Mouse (Mus musculus) forebrain, embryonic 11.5 days (tissue): ENCODE data around the gene Fhit. TPM values are rescaled to one million over a fixed set of nuclear protein-coding genes. Genes with fewer than 3 reads are reported as not detected.
A peak's percentile ranks its signal among the peaks of the same experiment; 100 is the strongest.

Experiments
- ATAC-seq: fragments of 200-750 bp; cut with Nextera tagmentation; replicated peaks from 2 replicates; pipeline ENCODE4 v1.8.0; 2017; ENCODE audit warnings: moderate TSS enrichment; ENCODE audit not compliant: low FRiP score
- DNase-seq: peaks from one replicate; pipeline ENCODE4 v3.0.0-alpha.2; 2017; ENCODE audit warnings: low spot score
- H3K27ac ChIP-seq: fragments of 300-500 bp; sonication (generic); 2 replicates; pipeline ENCODE4 v1.5.1; 2014; ENCODE audit warnings: low read depth, low read length
- H3K27me3 ChIP-seq: fragments of 300-500 bp; sonication (generic); 2 replicates; pipeline ENCODE4 v1.6.1; 2014; ENCODE audit warnings: mild to moderate bottlenecking, low read length, mixed read lengths; ENCODE audit not compliant: control insufficient read depth, insufficient read depth
- H3K36me3 ChIP-seq: fragments of 300-500 bp; sonication (generic); 2 replicates; pipeline ENCODE4 v1.6.1; 2014; ENCODE audit warnings: mild to moderate bottlenecking, low read length, moderate library complexity, mixed read lengths; ENCODE audit not compliant: control insufficient read depth, insufficient read depth
- H3K4me1 ChIP-seq: fragments of 300-500 bp; sonication (generic); replicated peaks from 2 replicates; pipeline ENCODE4 v1.6.1; 2014; ENCODE audit warnings: low read length, mixed read lengths; ENCODE audit not compliant: control insufficient read depth, insufficient read depth
- H3K4me2 ChIP-seq: fragments of 300-500 bp; sonication (generic); 2 replicates; pipeline ENCODE4 v1.6.1; 2014; ENCODE audit warnings: low read depth, mild to moderate bottlenecking, low read length, moderate library complexity, mixed read lengths; ENCODE audit not compliant: severe bottlenecking
- H3K4me3 ChIP-seq: fragments of 300-500 bp; sonication (generic); 2 replicates; pipeline ENCODE4 v1.5.1; 2014; ENCODE audit warnings: low read depth, low read length
- H3K9ac ChIP-seq: fragments of 300-500 bp; sonication (generic); 2 replicates; pipeline ENCODE4 v1.6.1; 2014; ENCODE audit warnings: low read length
- H3K9me3 ChIP-seq: fragments of 300-500 bp; sonication (generic); 2 replicates; pipeline ENCODE4 v1.6.1; 2016; ENCODE audit warnings: low read length, mixed read lengths; ENCODE audit not compliant: control insufficient read depth
- WGBS: fragments of 180-500 bp; shearing (Covaris S2); extraction: QIAGEN DNeasy Blood & Tissue Kit; methylation state at CpG from one replicate; pipeline ENCODE4 v1.1.7; 2014; 5-methylcytosine and 5-hydroxymethylcytosine counted together
- polyA plus RNA-seq: library from polyadenylated mRNA; unstranded; fragments of >200 nt; fragmentation: Nextera tagmentation; extraction: Ambion mirVana; gene quantifications from 2 replicates; pipeline ENCODE4 v1.2.1, GENCODE M21; 2014

The Fhit gene
- polyA plus RNA-seq, 1 experiment from 2014 or later: 2.2 TPM

DNA sequence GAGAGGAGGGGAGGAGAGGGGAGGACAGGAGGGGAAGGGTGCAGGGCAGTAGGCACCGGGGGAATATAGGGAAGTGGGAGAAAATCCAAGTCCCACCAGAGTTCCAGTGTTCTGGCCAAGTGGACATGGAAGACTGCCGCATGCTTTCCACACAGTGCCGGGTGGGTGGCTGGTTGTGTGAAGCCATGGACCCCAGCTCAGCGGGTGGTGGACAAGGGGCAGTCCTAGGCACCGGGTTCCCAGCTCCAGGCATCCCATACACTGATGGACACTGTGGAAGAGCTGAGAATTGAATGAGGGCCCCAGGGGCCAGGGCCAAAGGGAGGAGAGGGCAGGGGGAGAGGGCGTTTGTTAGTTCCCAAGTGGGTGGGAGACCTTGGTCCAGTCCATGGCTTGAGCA lies 1123.8 kb downstream of the Fhit start:
- 89% methylated on average over 6 of the region's 6 CpGs for WGBS
- no peaks in the 10 kb centered on the region for H3K27me3 ChIP-seq

DNA sequence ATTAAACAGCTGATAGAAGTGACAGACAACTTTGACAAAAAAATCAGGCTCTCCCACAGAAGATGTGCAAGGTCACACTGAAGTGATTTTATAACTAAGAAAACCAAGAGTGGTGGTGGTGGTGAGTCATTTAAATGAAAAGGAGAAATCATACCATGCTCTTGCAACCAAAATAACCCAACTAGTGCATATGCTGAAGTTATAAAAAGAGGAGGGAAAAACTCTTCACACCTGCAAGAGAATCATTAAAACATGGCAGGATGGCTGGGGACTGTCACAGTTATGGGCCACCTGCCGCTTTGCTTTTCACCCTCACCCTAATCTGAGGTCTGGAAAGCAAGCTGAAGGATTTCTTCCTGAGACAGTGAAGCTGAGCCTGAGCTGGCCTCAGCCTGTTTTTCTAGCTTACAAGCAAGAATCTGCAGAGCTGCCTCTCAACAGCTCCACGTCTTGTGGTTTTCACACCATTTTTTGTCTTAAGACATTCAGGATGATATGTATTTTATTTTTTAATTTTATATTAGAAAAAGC lies 1125.1 kb downstream of the Fhit start:
- Histone ChIP-seq H3K27ac (no peak overlapping the region), H3K9ac (no peak overlapping the region), H3K4me1 (no peaks in the 10 kb centered on the region), H3K9me3 (no peaks in the 10 kb centered on the region), H3K27me3 (no peaks in the 10 kb centered on the region), H3K4me3 (no peak overlapping the region), H3K36me3 (no peaks in the 10 kb centered on the region), H3K4me2 (no peak overlapping the region)
- WGBS: 77% methylated on average over 2 of the region's 2 CpGs
- DNase-seq: no peak
- ATAC-seq: no peak

More for the DNA sequence above, 1123.8 kb downstream of the Fhit start:
- no peak overlapping the region for H3K4me2 ChIP-seq
- H3K36me3 ChIP-seq: no peaks in the 10 kb centered on the region
- no peaks in the 10 kb centered on the region for H3K9me3 ChIP-seq
- ATAC-seq: no peak
- no peak overlapping the region for H3K9ac ChIP-seq
- no peak for DNase-seq
- no peaks in the 10 kb centered on the region for H3K4me1 ChIP-seq
- H3K4me3 ChIP-seq: no peak overlapping the region
- no peak overlapping the region for H3K27ac ChIP-seq

DNA sequence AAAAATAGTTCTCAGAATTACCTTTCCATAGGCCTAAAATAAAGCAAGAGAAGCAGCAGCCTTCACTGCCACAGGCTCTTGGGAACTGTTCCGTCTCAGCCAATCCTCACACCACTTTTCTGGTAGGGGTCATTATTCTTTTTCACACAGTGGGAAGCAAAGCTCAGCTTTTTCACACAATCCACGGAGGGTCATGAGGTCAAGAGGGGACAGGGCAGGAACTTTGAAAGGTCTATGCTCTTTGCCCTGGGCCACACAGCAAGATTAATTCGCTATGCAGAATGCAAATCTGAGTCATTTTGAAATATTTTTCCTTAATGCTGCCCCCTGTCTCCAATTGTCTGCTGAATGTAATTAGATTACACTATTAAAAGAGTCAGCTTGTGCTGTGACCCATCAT lies 1126.2 kb downstream of the Fhit start:
- Histone ChIP-seq H3K9me3 (no peaks in the 10 kb centered on the region), H3K4me2 (no peak overlapping the region), H3K4me3 (no peak overlapping the region), H3K36me3 (no peaks in the 10 kb centered on the region), H3K27ac (no peak overlapping the region), H3K4me1 (no peaks in the 10 kb centered on the region), H3K9ac (no peak overlapping the region), H3K27me3 (no peaks in the 10 kb centered on the region)
- DNase-seq (no peak), ATAC-seq (0 out of 2 replicates have a peak, but pooled peaks have one; percentile 33)
- 6% methylated on average over 3 of the region's 3 CpGs for WGBS

DNA sequence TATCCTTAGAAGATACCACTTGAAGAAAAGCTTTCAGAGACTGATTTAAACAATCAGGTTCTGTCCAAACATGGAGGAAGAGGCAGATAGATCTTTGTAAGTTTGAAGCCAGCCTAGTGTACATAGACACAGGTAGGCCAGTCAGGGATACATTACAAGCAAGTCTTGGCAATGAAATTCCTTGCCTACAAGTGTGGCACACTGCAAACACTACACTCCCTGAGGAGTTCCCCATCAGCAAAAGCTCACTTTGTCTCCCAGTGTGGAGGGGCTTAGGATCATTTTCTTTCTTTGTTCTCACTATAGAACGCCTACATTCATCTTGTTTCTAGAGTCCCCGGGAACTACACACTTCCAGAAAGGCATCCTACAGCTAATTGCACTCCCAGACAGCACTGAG lies 1126.6 kb downstream of the Fhit start:
- H3K36me3 ChIP-seq: no peaks in the 10 kb centered on the region
- no peaks in the 10 kb centered on the region for H3K4me1 ChIP-seq
- no peak overlapping the region for H3K27ac ChIP-seq
- H3K9ac ChIP-seq: no peak overlapping the region
- H3K4me2 ChIP-seq: no peak overlapping the region
- WGBS: 7% methylated on average over 2 of the region's 2 CpGs
- no peak overlapping the region for H3K4me3 ChIP-seq
- H3K27me3 ChIP-seq: no peaks in the 10 kb centered on the region
- ATAC-seq (no peak), DNase-seq (no peak)
- H3K9me3 ChIP-seq: no peaks in the 10 kb centered on the region

DNA sequence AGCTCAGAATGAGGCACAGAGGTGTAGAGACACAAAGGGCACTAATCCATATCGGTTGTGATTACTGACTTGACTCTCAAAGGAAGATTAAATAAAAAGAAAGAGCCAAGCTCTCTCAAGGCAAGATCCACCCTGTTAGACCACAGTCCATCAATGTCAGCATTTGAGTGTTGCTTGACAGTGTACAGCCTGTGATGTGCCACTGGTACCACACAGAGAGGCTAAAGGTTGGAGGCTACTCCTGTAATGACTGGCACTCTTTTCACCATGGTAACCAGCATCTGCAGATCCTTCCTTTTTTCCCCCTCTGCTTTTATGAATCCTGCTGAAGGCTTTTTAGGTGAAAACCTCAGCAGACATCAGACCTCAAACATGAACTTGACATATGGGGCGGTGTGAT lies 1138.5 kb downstream of the Fhit start:
- no peaks in the 10 kb centered on the region for H3K9me3 ChIP-seq
- no peak overlapping the region for H3K9ac ChIP-seq
- H3K36me3 ChIP-seq: no peaks in the 10 kb centered on the region
- no peaks in the 10 kb centered on the region for H3K4me1 ChIP-seq
- H3K27ac ChIP-seq: no peak overlapping the region
- no peaks in the 10 kb centered on the region for H3K27me3 ChIP-seq
- H3K4me2 ChIP-seq: no peak overlapping the region
- no peak overlapping the region for H3K4me3 ChIP-seq
- ATAC-seq (no peak), DNase-seq (no peak)
- WGBS: 75% methylated on average over 2 of the region's 2 CpGs

DNA sequence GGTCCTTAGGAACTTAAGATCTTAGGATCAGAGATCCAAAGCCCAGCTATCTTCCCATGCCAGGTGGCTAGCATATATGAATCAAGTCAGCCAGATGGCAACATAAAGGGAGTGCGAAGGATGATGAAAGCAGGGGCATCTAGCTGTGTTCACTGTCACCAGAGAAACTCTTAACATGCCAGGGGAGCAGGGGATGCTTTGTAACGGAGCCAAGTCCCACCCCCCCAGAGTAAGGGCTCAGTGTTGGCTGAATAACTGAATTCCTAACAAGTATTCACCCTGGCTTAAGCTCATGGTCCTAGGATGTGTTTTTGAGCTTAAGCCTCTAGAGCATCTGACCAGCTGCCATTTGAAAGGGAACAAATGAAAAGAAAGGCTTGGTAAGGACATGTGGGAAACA lies 1139.5 kb downstream of the Fhit start:
- H3K4me3 ChIP-seq: no peak overlapping the region
- H3K36me3 ChIP-seq: no peaks in the 10 kb centered on the region
- H3K9ac ChIP-seq: no peak overlapping the region
- no peaks in the 10 kb centered on the region for H3K27me3 ChIP-seq
- no peak for DNase-seq
- no peak overlapping the region for H3K4me2 ChIP-seq
- ATAC-seq: peak; percentile 63
- H3K27ac ChIP-seq: no peak overlapping the region
- WGBS: 50% methylated on average over 2 of the region's 2 CpGs
- no peaks in the 10 kb centered on the region for H3K9me3 ChIP-seq
- no peaks in the 10 kb centered on the region for H3K4me1 ChIP-seq

DNA sequence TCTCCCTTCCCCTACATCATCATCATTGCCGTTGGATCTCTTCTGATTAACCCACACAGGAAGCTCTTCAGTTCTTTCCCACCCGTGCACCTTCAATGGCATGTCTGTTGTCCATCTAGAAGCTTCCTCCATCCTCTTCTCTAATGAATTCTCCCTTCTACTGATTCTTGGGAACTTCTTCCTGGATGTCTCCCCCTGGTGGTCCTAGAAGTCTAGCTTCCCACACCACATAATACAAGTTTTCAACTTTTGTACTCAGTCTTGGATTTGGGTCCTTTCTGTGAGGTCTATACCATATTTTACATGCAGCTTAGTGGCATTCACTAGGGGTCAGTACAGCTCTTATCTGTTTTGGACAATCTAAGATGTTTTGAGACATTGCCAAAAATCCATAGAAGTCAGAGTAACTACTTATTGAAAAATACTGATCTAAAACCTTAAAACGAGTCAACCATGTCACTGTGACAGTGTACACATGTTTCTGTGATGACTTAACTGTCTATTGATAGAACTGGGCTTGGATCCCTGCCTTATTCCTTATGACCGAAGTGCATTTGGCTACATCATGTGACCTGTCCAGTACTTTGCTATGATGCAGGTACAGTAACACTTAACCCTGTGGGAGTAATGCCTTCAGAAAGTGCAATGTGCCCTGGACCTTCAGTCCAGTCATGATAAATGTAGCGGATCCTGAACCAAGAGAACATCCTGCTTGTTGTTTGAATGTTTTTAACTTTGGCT lies 1141.3 kb downstream of the Fhit start:
- H3K27ac ChIP-seq: no peak overlapping the region
- no peaks in the 10 kb centered on the region for H3K4me1 ChIP-seq
- no peaks in the 10 kb centered on the region for H3K36me3 ChIP-seq
- H3K4me3 ChIP-seq: no peak overlapping the region
- no peak overlapping the region for H3K9ac ChIP-seq
- WGBS: 93% methylated on average over 5 of the region's 5 CpGs
- H3K27me3 ChIP-seq: no peaks in the 10 kb centered on the region
- ATAC-seq: no peak
- no peak for DNase-seq
- H3K9me3 ChIP-seq: no peaks in the 10 kb centered on the region
- H3K4me2 ChIP-seq: no peak overlapping the region

DNA sequence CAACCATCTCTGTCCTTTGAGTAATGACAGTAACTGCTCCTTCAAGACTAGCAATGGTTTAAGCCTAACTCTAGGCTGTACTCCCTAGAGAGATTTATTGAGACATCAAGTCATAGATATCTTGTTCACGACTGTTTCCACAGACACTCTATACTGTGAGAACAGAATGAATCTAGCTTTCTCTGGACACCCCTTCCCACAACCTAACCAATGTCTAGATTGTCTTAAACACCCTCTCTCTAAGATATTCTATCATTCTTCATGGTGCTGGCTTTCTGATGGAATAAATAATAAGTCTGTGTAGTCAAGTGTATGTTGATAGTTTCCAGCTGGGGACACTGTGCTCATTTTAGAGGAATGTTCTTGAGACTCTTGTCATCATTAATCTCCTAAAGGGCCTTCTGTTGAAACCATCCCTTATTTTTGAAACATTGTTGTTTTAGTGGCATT lies 1148.0 kb downstream of the Fhit start:
- Histone ChIP-seq H3K4me1 (no peaks in the 10 kb centered on the region), H3K4me2 (no peak overlapping the region)
- no peak for DNase-seq

More for the DNA sequence above, 1148.0 kb downstream of the Fhit start:
- Histone ChIP-seq H3K9ac (no peak overlapping the region), H3K36me3 (no peaks in the 10 kb centered on the region), H3K4me3 (no peak overlapping the region), H3K27me3 (no peaks in the 10 kb centered on the region), H3K9me3 (no peaks in the 10 kb centered on the region), H3K27ac (no peak overlapping the region)
- no peak for ATAC-seq
- 86% methylated on average over 1 of the region's 1 CpGs for WGBS
